Mouse (Mus musculus) T-helper 2 cell (primary cell): ENCODE measurements around the gene Rnf212b.

Experiments
- in situ Hi-C: fragments of 300-600 bp; cut with MboI, MseI; formaldehyde crosslinking; loops from one replicate; pipeline ENCODE4 v1.15.1; 2025; ENCODE audit warnings: high pct_unique_total_duplicates

The Rnf212b gene

DNA sequence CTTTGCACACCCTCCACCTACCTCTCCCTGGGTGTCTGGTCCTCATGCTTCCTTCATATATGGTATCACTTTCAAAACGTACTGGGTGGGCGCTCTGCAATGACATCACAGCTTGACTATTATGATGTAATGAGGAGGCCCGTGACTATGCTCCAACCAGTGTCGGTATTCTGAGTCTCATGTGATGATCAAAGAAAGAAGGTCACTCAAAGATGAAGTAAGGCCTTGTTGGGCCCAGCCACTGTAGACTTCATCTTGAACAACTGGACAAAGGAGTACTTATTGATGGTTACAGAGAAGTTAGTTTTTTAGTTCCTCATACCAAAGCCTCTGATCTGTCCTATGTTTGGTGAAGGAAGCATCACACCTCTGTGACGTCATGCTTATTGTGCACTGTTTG lies 56.9 kb downstream of the Rnf212b start, which contains the start of gene Homez:
Gene Homez, minus strand, starts transcription at position 101 of the 400 bp plus-strand sequence.
- in situ Hi-C loops = no loop called here

DNA sequence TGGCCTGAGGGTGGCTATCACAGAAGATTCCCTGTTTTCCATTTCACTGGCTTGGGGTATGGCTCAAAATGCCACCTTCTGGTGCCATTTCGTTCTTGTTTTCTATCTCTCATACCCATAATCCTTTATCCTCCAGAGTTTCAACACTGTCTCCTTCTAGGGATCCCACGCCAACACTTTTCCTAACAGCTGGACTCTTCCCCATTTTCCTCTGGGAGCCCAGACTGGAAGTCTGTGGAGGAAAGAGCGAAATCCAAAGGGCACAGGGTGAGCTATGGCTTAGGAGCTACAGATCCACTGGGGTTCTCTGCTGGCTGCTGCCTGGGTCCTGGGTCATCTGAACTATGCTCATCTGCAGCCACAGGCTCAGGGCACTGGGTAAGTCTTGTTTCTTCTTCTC lies 60.2 kb downstream of the Rnf212b start:
- in situ Hi-C loops = no loop called here

DNA sequence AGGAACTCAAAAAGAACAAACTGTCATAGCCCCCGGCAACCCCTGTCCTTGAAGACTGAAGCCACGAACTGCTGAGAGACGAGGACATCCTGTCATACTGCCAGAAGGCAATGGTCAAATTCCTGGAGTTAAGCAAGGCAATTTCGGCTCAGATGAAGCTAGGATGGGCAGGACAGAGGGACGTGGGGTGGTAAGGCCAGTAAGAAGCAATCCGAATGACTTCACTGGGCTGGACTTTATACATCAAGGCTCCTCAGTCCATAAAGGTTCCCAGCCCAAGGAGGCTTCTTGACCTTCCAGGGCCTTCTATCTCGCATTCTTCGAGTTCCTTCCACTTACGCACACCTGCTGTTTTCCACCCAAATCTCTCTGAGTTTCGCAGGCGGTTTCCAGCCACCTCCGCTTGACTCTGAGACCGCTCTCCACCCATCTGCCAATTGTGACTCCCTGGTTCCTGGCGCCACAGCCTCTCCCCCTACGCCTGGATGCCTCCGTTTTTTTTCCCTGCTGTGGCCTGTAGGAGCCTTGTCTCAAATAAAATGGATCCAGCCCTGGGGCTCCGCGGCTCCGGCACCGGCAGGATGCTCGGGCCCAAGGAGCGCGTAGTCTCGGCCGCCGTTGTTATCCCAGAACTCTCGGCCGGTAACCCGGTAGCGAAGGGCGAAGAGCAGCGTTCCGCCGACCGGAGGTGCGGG lies 62.0 kb downstream of the Rnf212b start:
- in situ Hi-C loops = no loop called here

DNA sequence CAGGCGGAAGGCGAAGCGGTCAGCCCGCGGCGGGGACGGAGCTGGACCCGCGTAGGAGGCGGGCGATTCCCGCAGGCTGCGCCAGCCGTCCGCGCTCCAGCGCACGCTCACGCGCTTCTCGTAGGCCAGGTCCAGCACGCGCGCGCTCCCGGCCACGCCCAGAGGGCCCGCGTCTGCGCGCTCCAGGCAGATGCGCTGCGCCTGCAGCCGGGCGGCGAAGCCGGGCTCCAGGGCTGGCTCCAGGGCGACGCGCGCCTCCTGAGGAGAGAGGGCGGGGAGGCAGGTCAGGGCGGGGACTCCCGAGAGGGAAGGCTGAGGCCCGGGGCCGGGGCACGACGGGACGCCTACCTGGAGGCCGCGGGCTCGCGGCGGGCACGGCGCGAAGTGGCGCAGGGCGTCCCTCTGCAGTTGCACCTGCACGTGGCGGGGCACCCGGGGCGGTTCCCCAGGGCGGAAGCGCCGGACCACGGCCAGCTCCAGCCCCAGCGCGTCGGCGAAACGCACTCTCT lies 62.7 kb downstream of the Rnf212b start:
- in situ Hi-C loops = no loop called here

DNA sequence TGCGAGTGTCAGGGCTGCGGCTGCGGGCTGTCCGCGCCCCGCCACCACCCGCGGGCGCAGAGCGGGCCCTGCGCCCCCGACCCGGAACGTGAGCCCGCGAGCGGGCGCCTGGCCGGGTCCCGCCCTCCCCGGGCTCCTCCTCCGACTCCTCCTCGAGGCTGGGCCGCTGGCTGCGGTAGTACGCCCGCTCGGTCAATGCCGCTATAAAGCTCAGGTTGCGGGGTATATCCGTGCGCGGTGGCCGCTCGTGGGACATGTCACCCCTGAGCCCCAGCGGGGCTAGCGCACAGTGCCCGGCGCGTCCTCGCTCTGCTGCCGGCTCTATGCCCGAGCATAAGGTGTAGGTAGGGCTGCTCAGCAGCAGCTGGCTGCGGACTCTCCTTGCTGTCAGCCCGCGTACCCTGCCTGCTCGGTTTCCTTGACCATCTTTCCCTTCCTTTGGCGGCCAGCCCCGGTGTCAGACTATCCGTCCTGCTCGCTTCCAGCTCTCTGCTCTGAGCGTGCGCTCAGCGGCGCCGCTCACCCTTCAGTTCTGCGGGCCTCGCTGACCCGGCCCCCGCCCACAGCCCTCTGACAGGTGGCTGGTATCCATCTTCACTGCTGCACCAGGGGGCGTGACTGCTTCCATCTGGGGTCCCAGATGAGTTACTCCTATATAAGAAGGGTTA lies 63.2 kb downstream of the Rnf212b start, which contains the start of gene Ppp1r3e:
Gene Ppp1r3e, minus strand, starts transcription at position 503 of the 668 bp plus-strand sequence.
- in situ Hi-C loops = no loop called here

DNA sequence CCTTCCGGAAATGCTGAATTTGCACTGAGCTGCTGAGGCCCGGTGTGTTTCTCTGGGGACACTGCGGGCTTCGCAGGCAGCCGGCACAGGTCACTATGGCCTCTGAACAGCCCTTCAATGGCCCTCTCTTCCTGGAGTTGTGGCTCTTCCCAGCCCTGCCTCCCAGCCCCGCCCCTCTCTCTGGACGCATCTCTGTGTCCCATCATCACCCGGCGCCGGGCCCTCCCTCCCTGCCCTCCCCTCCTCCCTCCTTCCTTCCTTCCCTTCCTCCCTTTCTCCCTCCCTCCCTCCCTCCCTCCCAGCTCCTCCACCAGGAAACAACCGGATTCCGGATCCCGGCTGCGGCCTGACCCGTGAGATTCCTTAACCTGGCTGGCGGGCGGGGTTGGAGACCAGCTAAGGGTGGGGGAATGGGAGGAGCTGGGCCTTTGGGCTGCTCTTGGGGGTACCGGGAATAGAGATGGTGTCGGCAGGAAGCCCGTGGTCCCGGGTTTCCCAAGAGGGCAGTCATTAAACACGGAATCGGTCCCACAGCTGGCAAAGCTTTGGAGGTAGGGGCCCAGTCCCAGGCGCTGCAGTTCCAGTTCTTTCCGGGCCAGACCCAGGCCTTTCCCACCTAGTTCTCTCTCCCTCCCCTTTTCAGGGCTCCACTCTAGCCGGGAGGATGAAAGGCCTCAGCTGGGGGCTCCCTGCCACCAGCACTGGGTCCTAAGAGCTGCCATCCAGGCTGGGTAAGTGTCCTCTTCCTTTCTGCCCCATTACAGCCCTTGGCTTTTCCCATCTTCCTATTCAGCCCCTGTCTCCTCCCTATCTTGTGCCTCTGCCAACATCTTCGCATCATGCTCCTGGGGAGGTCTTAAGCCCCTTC lies 69.4 kb downstream of the Rnf212b start, which contains the start of the genes Bcl2l2 and Gm20521:
Gene Bcl2l2, plus strand, starts transcription at position 224 of the 868 bp plus-strand sequence.
Gene Gm20521, plus strand, starts transcription at position 288 of the 868 bp plus-strand sequence.
- in situ Hi-C loops = no loop called here

DNA sequence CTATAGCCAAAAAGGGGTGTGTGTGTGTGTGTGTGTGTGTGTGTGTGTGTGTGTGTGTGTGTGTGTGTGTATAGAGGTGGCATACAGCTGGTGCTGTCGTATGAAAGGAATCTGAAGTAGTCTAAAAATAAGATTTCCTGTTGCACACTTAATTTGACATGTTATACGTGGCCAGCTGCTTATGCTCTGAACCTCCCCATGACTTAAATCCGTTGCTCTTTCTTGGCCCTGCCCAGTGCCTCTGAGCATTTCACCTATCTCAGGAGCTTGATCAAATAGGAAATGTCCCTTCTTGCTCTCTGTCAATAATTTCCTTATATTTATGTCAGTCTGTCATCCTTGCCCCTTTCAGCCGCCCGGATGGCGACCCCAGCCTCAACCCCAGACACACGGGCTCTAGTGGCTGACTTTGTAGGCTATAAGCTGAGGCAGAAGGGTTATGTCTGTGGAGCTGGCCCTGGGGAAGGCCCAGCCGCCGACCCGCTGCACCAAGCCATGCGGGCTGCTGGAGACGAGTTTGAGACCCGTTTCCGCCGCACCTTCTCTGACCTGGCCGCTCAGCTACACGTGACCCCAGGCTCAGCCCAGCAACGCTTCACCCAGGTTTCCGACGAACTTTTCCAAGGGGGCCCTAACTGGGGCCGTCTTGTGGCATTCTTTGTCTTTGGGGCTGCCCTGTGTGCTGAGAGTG lies 70.2 kb downstream of the Rnf212b start:
- in situ Hi-C loops = no loop called here

DNA sequence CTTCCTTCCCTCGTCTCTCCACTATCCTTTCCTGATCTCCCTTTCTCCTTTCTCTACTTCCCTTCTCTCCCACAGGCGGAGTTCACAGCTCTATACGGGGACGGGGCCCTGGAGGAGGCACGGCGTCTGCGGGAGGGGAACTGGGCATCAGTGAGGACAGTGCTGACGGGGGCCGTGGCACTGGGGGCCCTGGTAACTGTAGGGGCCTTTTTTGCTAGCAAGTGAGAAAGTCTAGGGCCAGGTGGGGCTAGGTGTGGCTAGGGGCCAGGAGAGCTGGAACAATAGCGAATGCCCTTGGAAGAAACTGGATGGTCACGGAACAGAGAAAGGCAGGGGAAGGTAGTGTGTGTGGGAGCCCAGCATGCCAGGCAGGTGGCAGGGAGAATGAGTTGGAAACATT lies 71.4 kb downstream of the Rnf212b start:
- in situ Hi-C loops = no loop called here

DNA sequence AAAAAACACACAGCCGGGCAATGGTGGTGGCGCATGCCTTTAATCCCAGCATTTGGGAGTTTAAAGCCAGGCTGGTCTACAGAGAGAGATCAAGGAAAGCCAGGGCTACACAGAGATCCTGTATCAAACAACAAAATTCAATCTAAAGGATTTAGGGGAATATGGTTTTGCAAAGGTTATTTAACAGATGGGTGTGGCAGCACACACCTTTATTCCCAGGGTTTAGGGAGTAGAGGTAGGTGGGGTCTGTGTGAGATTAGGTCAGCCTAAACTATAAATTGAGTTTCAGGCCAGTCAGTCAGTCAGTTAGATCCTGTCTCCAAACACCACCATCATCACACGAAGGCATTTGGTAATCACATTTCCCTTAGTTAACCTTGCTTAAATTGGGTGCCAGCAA lies 78.3 kb downstream of the Rnf212b start, which contains the start of gene Pabpn1:
Gene Pabpn1, plus strand, starts transcription at position 301 of the 400 bp plus-strand sequence.
- in situ Hi-C loops = loop anchor here (10.0 kb wide), 1 partner anchor 203 kb away; the partner anchor contains the start of genes Thtpa and Zfhx2

DNA sequence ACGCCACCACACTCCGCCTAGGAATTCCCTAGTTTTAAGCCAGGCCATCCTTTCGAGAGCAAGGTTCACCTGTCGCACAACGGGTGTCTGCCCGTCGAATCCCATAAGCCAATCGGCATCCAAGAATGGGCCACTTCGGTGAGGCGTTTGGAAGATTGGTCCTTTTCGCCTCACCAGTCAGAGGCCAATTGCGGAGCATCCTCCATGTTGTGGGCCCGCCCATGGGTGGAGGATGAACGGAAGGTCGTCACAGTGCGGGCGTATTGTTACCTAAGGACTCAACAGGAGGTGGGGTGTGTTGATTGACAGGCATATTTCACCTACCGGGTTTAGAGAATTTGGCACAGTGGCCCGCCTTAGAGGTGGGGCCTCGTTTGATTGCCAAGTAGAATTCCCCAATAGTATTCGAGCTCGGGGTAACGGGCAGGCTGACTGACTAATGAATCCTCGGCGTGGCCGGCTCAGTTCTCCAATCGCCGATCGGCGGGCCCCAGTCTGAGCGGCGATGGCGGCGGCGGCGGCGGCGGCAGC lies 79.8 kb downstream of the Rnf212b start:
- in situ Hi-C loops = loop anchor here (10.0 kb wide), 1 partner anchor 201 kb away; the partner anchor contains the start of genes Thtpa and Zfhx2

DNA sequence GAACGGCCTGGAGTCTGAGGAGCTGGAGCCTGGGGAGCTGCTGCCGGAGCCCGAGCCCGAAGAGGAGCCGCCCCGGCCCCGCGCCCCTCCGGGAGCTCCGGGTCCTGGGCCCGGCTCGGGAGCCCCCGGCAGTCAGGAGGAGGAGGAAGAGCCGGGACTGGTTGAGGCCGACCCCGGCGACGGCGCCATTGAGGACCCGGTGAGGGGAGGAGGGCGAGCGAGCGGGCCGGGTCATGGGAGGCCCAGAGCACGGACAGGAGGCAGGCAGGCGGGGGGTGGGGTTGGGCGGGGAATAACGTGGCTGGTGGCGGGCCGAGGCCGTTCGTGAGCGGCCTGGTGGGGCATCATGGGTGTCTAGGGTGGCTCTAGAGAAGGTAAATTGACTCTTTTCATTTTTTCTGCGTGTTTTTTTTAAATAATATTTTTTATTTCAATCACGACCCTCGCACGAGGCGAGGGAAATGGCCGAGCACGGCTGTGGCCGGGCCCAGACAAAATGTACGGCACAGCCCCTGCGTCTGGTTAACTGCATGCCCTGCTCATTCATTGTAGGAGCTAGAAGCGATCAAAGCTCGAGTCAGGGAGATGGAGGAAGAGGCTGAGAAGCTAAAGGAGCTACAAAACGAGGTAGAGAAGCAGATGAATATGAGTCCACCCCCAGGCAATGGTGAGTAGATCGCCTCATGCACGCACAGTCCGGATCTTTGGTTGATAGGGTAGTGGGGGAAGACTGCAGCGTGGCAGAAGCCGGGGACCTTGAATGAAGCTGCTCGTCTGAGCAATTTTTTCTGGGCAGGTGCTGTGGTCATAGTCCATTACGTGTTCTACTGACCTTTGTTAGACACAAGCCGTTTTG lies 80.6 kb downstream of the Rnf212b start:
- in situ Hi-C loops = loop anchor here (5.0 to 10.0 kb wide), 2 partner anchors 123 to 200 kb away; partner anchors contain the start of genes Ngdn, Thtpa and Zfhx2

DNA sequence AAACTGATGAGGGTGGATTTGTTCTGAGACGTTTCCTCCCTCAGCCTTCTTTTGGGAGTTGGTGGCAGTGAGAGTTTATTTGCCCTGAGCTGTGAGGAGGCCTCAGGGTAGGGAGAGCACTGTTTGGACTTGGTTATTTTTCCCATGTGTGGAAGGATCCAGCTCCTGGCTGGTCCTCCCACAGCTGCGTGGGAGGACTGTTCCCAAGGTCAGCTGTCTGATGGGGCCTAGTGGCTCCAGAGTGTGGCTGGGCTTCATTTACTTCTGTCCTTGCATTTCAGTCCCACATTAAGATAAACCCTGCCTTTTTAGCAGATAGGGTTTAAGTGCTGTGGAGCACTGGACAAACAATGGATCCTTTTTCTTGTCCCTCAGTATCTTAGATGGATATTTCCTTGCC lies 83.5 kb downstream of the Rnf212b start:
- in situ Hi-C loops = loop anchor here (5.0 to 10.0 kb wide), 2 partner anchors 120 to 197 kb away; partner anchors contain the start of genes Ngdn, Thtpa and Zfhx2

DNA sequence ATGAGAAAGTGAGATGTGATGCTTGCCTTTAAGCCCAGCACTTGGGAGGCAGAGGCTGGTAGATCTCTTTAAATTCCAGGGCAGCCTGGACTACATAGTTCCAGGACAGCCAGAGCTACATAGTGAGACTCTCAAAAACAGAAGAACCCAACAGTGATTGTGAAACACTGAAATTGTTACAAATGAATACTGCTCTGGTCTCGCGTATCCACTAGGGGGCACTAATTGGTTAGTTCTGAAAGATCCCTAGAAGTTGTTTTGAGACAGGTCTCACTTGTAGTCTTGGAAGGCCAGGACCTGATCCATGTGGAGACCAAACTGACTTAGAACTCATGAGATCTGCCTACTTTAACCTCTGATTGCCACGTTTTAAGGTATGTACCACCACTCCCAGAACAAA lies 86.4 kb downstream of the Rnf212b start:
- in situ Hi-C loops = no loop called here

DNA sequence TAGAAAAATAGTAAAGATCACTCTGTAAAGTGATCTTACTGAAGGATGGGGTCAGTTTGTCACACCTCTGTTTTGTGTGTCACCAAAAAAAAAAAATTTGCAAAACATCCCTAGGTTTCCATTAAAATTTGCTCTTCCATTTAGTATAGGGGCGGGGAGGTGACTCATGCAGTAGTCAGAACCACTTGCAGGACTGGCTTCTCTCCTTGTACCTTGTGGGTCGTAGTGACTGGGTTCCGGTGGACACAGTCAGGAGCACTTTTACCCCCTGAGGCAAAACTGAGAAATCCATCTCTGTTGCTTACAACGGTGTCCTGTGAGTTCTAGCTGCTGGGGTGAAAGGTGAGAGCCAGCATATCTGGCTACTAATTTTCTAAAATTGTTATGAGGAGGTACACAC lies 89.7 kb downstream of the Rnf212b start:
- in situ Hi-C loops = no loop called here
